Mouse (Mus musculus): ENCODE data around the gene Cse1l. TPM values are rescaled to one million over a fixed set of nuclear protein-coding genes. Genes with fewer than 3 reads are reported as not detected.
A peak's percentile ranks its signal among the peaks of the same experiment; 100 is the strongest.

Cse1l gene
- polyA plus RNA-seq, 1 experiment = 48.1 TPM

GRCm38 (mm10) chr2:166964773-166965172 is 58.9 kb downstream of the Cse1l start:
- DNase-seq (ENCODE audit: extremely low spot score in 1 of 2, low spot score in 1 of 2) = no peak

GRCm38 (mm10) chr2:166973153-166973552 is 67.3 kb downstream of the Cse1l start:
- DNase-seq (ENCODE audit: extremely low spot score in 1 of 2, low spot score in 1 of 2) = no peak

- no peak for DNase-seq (ENCODE audit: extremely low spot score in 1 of 2, low spot score in 1 of 2)
Observed at GRCm38 (mm10) chr2:166974177-166974872, 68.5 kb downstream of the Cse1l start.

- peak in 1 of 2 experiments; percentile 14 for DNase-seq (ENCODE audit: extremely low spot score in 1 of 2, low spot score in 1 of 2)
Observed at GRCm38 (mm10) chr2:166976356-166976755, 70.5 kb downstream of the Cse1l start.

- DNase-seq (ENCODE audit: extremely low spot score in 1 of 2, low spot score in 1 of 2) = no peak
Observed at GRCm38 (mm10) chr2:166977490-166977889, 71.7 kb downstream of the Cse1l start.

- no peak for DNase-seq (ENCODE audit: extremely low spot score in 1 of 2, low spot score in 1 of 2)
Observed at GRCm38 (mm10) chr2:166980161-166980560, 74.3 kb downstream of the Cse1l start.

GRCm38 (mm10) chr2:166983351-166983894 is 77.6 kb downstream of the Cse1l start:
- DNase-seq (ENCODE audit: extremely low spot score in 1 of 2, low spot score in 1 of 2) = no peak

GRCm38 (mm10) chr2:166990861-166991260 is 85.0 kb downstream of the Cse1l start:
- DNase-seq (ENCODE audit: extremely low spot score in 1 of 2, low spot score in 1 of 2) = no peak

GRCm38 (mm10) chr2:166991945-166992344 is 86.1 kb downstream of the Cse1l start:
- DNase-seq (ENCODE audit: extremely low spot score in 1 of 2, low spot score in 1 of 2) = no peak

- DNase-seq (ENCODE audit: extremely low spot score in 1 of 2, low spot score in 1 of 2) = peak in 1 of 2 experiments; percentile 23
Observed at GRCm38 (mm10) chr2:166995021-166995795, 89.4 kb downstream of the Cse1l start.

Other genes with a start within 250 kb of the Cse1l start
- 101 and 102 TPM in 2 replicates for gene Prex1, start 192.2 kb upstream of the Cse1l start, polyA plus RNA-seq (2012; rRNA removed)
- gene Trp53rkb, start 113.5 kb upstream of the Cse1l start, polyA plus RNA-seq (2012; rRNA removed) = 6.3 and 6.5 TPM in 2 replicates
- 22.6 and 25.8 TPM in 2 replicates for gene Arfgef2, start 100.5 kb upstream of the Cse1l start, polyA plus RNA-seq (2012; rRNA removed)
- 54.9 and 57.5 TPM in 2 replicates for gene Stau1, start 90.3 kb downstream of the Cse1l start, polyA plus RNA-seq (2012; rRNA removed)
- gene Ddx27, start 109.2 kb downstream of the Cse1l start, polyA plus RNA-seq (2012; rRNA removed) = 36.7 and 42.6 TPM in 2 replicates
- gene Znfx1, start 157.0 kb downstream of the Cse1l start, polyA plus RNA-seq (2012; rRNA removed) = 30.0 and 31.2 TPM in 2 replicates